Mouse (Mus musculus): ENCODE measurements at regions not wholly inside any gene's neighbourhood (a gene's known extent, or its start where the extent isn't known, plus 50 kb on each side); places are given as distances from the start of the nearest gene placed in this dataset.

DNA sequence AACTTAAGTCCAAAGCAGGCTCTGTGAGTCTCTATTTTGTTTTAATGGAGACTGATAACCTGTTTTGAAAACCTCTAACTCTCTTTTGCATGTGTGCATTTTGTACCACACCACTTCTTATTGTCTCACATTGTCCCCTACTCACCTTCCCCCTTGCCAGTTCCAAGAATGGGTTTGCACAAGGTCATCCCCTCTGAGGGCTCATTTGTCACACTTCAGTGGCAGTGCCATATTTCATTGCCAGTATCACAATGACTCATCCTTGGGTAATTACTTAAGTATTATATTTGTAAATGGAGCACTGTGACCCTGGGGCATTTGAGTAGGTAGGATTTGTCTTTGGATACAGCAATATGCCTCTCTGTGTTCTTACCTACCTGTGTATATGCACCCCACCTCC lies 429.3 kb downstream of the Nsun3 start:
- H3K9me3 ChIP-seq (ENCODE audit: low read length): no peaks in the 10 kb centered on the region

DNA sequence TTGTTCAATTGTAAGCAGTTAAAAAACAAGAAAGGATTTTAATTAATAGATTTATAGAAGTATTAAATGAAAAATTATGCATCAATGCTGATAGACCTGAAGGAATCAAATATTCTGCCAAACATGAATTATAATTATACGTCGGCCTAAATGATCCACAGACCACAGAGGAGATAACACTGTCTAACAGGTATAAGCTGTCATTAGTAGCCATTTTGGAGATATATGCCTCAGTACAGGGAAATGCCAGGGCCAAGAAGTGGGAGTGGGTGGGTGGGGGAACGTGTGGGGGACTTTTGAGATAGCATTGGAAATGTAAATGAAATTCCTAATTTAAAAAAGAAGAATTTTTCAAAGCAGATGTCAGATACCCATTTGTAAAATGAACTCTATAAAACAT lies 430.3 kb downstream of the Nsun3 start:
- Histone ChIP-seq H3K27me3 (ENCODE audit: insufficient read depth, low read length) (no peaks in the 10 kb centered on the region), H3K4me1 (replicated peaks; ENCODE audit: low read depth, low read length) (no peaks in the 10 kb centered on the region), H3K4me3 (replicated peaks; ENCODE audit: low read length) (no peak overlapping the region), H3K36me3 (ENCODE audit: insufficient read depth, low read length) (no peaks in the 10 kb centered on the region), H3K9me3 (ENCODE audit: low read length) (no peaks in the 10 kb centered on the region)
- no peak for TF ChIP-seq CTCF (conservative IDR thresholded peaks at IDR 0.05; ENCODE audit: low read length)
- no peak for TF ChIP-seq POU5F1 (IDR thresholded peaks at IDR 0.05; ENCODE audit: borderline replicate concordance, low read length)
- TF ChIP-seq NANOG (IDR thresholded peaks at IDR 0.05; ENCODE audit: borderline replicate concordance, low read length): no peak

More for the DNA sequence above, 429.3 kb downstream of the Nsun3 start:
- H3K4me3 ChIP-seq (replicated peaks; ENCODE audit: low read length): no peak overlapping the region
- H3K4me1 ChIP-seq (replicated peaks; ENCODE audit: low read depth, low read length): no peaks in the 10 kb centered on the region
- H3K36me3 ChIP-seq (ENCODE audit: insufficient read depth, low read length): no peaks in the 10 kb centered on the region
- TF ChIP-seq NANOG (IDR thresholded peaks at IDR 0.05; ENCODE audit: borderline replicate concordance, low read length) (no peak), POU5F1 (IDR thresholded peaks at IDR 0.05; ENCODE audit: borderline replicate concordance, low read length) (no peak), CTCF (conservative IDR thresholded peaks at IDR 0.05; ENCODE audit: low read length) (no peak)
- no peaks in the 10 kb centered on the region for H3K27me3 ChIP-seq (ENCODE audit: insufficient read depth, low read length)

DNA sequence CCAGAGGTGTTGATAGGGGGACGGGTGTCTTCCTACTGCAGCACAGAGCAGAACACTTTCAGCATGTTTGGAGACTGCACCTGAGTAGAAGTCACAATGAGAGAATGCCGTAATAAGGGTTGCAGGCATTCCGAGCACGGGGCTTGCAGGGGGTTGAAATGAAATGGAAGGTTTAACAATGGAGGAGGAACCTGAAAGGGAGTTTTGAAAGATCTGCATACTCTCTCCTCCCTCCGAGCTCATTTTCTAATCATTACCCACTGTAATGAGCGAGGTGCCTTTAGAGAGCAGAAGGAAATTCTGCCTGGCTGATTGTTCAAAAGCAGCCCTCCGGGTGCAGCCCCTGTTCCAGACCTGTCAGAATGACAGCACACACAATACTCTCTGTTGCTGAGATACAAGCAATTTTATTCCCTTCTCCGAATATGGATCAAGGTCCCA lies 430.8 kb downstream of the Nsun3 start:
- TF ChIP-seq CTCF (conservative IDR thresholded peaks at IDR 0.05; ENCODE audit: low read length) (no peak), POU5F1 (IDR thresholded peaks at IDR 0.05; ENCODE audit: borderline replicate concordance, low read length) (no peak), NANOG (IDR thresholded peaks at IDR 0.05; ENCODE audit: borderline replicate concordance, low read length) (no peak)
- Histone ChIP-seq H3K4me3 (replicated peaks; ENCODE audit: low read length) (no peak overlapping the region), H3K9me3 (ENCODE audit: low read length) (no peaks in the 10 kb centered on the region), H3K36me3 (ENCODE audit: insufficient read depth, low read length) (no peaks in the 10 kb centered on the region), H3K4me1 (replicated peaks; ENCODE audit: low read depth, low read length) (no peaks in the 10 kb centered on the region), H3K27me3 (ENCODE audit: insufficient read depth, low read length) (no peaks in the 10 kb centered on the region)

DNA sequence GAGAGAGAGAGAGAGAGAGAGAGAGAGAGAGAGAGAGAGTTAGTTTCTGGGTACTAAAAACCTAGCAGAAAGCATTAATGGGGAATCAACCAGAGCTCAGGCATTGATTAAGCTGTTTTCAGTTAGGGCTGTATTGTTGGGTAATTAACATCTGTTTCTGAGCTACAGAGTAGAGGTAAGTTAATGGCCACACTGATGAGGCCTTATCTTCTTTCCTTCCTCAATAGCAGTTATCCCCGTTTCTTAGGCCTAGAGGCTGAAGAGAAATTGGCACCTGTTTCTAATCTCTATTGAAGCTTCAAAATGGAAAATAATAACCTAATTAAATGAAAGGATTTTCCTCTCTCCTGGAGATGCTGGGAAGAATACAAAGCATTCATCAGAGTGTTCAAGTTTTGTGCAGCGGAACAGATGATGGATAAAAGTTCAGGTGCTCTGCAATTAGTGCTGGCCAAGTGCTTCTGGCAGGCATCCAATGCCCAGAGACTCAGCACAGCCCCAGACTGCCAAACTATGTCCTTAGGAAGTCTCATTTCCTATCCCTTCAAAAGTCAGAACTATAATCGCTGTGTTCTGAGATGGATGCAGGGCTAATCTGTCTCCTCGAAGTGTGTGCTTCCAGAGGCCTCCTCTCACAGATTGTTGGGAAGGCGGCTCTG lies 459.1 kb downstream of the Nsun3 start:
- Histone ChIP-seq H3K4me3 (replicated peaks; ENCODE audit: low read length) (no peak overlapping the region), H3K4me1 (replicated peaks; ENCODE audit: low read depth, low read length) (no peaks in the 10 kb centered on the region), H3K36me3 (ENCODE audit: insufficient read depth, low read length) (no peaks in the 10 kb centered on the region), H3K9me3 (ENCODE audit: low read length) (no peaks in the 10 kb centered on the region; the same call in 1 of the 2 replicates), H3K27me3 (ENCODE audit: insufficient read depth, low read length) (no peaks in the 10 kb centered on the region)
- TF ChIP-seq POU5F1 (IDR thresholded peaks at IDR 0.05; ENCODE audit: borderline replicate concordance, low read length) (no peak), NANOG (IDR thresholded peaks at IDR 0.05; ENCODE audit: borderline replicate concordance, low read length) (no peak), CTCF (conservative IDR thresholded peaks at IDR 0.05; ENCODE audit: low read length) (no peak)

DNA sequence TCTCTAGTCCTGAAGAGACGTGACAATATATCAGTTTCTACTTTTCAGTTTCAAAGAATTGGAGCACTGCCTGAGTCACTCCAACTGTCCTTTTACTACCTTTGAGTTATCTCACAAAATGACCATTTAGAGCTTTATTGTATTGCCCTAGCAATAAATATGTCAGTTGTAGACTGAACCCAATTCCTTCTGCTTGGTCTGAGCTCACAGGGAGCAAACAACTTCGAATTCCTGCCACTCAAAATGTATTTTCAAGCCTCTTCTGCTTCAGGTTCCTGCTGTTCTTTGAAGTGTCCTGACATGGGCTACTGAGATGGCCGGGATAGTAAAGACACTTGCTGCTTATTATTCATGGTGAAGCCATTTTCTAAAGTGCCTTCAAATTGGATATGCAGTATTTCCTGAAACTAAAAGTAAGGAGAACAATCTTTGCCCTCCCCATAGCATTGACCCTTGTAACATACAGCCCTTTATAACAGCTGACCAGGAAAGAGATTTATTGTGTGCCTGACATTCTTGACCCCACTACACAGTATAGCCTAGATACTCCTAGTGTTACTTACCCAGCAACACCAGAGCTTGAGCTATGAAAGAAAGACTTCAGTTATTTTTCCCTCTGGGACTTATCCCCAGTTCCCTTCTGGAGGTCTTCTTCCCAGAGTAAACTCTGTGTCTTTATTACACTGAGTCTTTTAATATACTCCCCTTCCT lies 460.9 kb downstream of the Nsun3 start:
- H3K4me3 ChIP-seq (replicated peaks; ENCODE audit: low read length): no peak overlapping the region
- TF ChIP-seq POU5F1 (IDR thresholded peaks at IDR 0.05; ENCODE audit: borderline replicate concordance, low read length) (no peak), NANOG (IDR thresholded peaks at IDR 0.05; ENCODE audit: borderline replicate concordance, low read length) (no peak), CTCF (conservative IDR thresholded peaks at IDR 0.05; ENCODE audit: low read length) (no peak)
- no peaks in the 10 kb centered on the region for H3K36me3 ChIP-seq (ENCODE audit: insufficient read depth, low read length)
- no peaks in the 10 kb centered on the region for H3K4me1 ChIP-seq (replicated peaks; ENCODE audit: low read depth, low read length)
- H3K27me3 ChIP-seq (ENCODE audit: insufficient read depth, low read length): no peaks in the 10 kb centered on the region
- H3K9me3 ChIP-seq (ENCODE audit: low read length): no peaks in the 10 kb centered on the region; the same call in 1 of the 2 replicates

DNA sequence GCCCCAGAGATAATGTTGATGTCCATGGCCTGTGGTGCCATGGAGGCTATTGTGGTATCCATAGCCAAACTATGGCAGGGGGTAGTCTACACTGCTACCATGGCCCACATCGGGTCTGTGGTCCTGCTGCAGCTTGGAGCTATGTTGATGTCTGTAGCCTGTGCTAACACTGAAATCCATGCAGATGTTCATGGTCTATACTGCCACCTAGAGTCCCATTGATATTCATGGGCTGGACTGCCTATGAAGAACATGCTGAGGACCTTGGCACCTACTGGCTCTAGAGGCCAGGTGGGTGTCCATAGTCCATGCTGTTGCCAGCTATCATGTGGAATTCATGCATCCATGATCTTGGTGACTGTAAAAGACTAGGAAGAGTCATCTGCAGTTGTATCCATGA lies 463.8 kb downstream of the Nsun3 start:
- no peak for TF ChIP-seq NANOG (IDR thresholded peaks at IDR 0.05; ENCODE audit: borderline replicate concordance, low read length)
- TF ChIP-seq POU5F1 (IDR thresholded peaks at IDR 0.05; ENCODE audit: borderline replicate concordance, low read length): no peak
- Histone ChIP-seq H3K27me3 (ENCODE audit: insufficient read depth, low read length) (no peaks in the 10 kb centered on the region), H3K36me3 (ENCODE audit: insufficient read depth, low read length) (no peaks in the 10 kb centered on the region), H3K4me1 (replicated peaks; ENCODE audit: low read depth, low read length) (no peaks in the 10 kb centered on the region), H3K9me3 (ENCODE audit: low read length) (no peaks in the 10 kb centered on the region), H3K4me3 (replicated peaks; ENCODE audit: low read length) (no peak overlapping the region)

DNA sequence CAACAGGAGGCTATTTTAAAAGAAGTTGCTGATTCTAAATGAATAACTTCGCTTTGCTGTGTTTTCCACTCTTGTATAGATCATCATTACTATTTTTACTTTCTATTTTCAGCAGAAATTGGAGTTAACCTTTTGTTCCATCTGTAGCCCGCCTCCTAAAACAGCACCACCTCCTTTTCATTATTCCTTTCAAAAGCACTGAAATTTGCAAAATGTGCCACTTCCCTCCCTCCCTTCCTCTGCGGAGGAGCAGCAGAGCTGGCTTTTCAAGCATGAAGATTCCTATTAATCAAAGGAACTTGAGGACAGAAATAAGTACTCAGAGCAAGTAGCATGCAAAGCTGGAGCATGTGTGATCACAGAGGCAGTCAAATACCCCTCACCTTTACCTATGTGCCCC lies 497.7 kb downstream of the Nsun3 start:
- Histone ChIP-seq H3K27me3 (ENCODE audit: insufficient read depth, low read length) (no peaks in the 10 kb centered on the region), H3K4me3 (replicated peaks; ENCODE audit: low read length) (no peak overlapping the region), H3K9me3 (ENCODE audit: low read length) (no peaks in the 10 kb centered on the region), H3K4me1 (replicated peaks; ENCODE audit: low read depth, low read length) (no peaks in the 10 kb centered on the region), H3K36me3 (ENCODE audit: insufficient read depth, low read length) (no peaks in the 10 kb centered on the region)
- TF ChIP-seq NANOG (IDR thresholded peaks at IDR 0.05; ENCODE audit: borderline replicate concordance, low read length) (no peak), CTCF (conservative IDR thresholded peaks at IDR 0.05; ENCODE audit: low read length) (no peak), POU5F1 (IDR thresholded peaks at IDR 0.05; ENCODE audit: borderline replicate concordance, low read length) (no peak)
